Mouse (Mus musculus) olfactory bulb, adult 2 months (tissue): ENCODE results near the gene Arl5a.

Experiments used
- CTCF ChIP-seq: fragments of 200-500 bp; IDR thresholded peaks from 2 replicates; pipeline ENCODE4 v1.5.1; 2012; ENCODE audit warnings: low read depth, mild to moderate bottlenecking, low read length, moderate library complexity; ENCODE audit not compliant: insufficient read depth
- POLR2A ChIP-seq: fragments of 200-500 bp; IDR thresholded peaks from 2 replicates; pipeline ENCODE4 v1.6.1; 2012; ENCODE audit warnings: mild to moderate bottlenecking, low read depth, low read length, moderate library complexity; ENCODE audit not compliant: insufficient read depth

DNA sequence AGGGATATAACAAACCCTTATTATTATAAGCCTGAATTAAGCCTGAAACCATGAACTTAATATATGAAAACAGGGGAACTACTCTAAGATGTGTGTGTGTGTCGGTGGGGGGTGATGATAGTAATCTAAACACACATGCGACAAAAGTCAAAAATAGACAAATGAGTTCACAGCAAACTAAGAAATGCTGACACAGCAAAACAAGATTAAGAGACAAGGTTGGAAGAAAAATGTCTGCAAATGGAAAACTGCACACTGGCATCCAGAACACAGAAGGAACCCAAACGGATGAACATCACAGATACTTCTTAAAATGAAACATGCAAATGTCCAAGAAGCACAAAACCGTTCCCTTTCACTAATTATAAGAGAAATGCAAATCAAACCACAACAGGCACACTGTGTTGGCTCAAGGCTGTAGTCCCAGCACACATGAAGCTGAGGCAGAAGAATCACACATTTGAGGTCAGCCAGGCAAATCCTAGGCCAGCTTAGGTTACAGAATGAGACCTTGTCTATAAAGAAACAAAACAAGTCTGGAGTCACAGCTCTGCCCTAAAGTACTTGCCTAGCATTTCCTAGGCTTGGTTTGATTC, 15.8 kb upstream of the Arl5a start:
- no peak for TF ChIP-seq POLR2A
- TF ChIP-seq CTCF, result no peak
